In the genomic region with DNA sequence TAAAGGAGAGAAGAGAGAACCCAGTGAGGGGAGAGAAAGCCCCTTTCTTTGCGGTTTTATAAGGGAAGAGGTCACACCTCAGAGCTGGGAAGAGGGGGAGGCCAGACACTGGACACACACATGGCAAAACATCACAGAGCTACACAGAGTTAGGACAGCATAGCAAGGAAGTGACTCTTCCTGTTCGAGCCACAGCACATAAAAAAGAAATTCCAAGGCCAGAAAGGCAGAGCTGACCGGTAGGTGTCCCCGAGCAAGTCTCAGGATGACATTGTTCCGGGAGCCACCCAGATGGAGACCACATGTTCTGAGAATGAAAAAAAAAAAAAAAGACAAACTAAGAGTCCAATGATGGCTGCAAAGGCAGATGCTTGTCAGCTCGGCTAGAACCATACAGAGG, we compare ENCODE assay signal across 20 mouse cellular contexts.
DNase-seq lines count a peak whose midpoint lies in the region; ATAC-seq and TF ChIP-seq lines count a peak whose summit lies in the region.
"Had no signal": no experiment of that assay in that cellular context is flagged by ENCODE, and none has a peak within 500 bp of the region (broad histone marks: within the 10 kb centered on the region; RNA-seq: fewer than 3 reads in every experiment).

No protein-coding gene starts in this region.

- no peaks in the 10 kb centered on the region for H3K27me3 ChIP-seq in heart, embryonic 12.5 days (replicated peaks)
- no peaks in the 10 kb centered on the region for H3K27me3 ChIP-seq in heart, adult 2 months (ENCODE audit: control insufficient read depth, insufficient read depth, low read length)
- no peaks in the 10 kb centered on the region for H3K27me3 ChIP-seq in lung, embryonic 14.5 days (ENCODE audit: insufficient read depth, low read length)
- no peaks in the 10 kb centered on the region for H3K27me3 ChIP-seq in embryonic facial prominence, embryonic 10.5 days (replicated peaks; ENCODE audit: low read depth, poor library complexity, severe bottlenecking)
- H3K27me3 ChIP-seq: hindbrain, embryonic 12.5 days; limb, embryonic 15.5 days; neural tube, embryonic 13.5 days had no signal

- TF ChIP-seq EP300 in heart, adult 2 months (IDR thresholded peaks at IDR 0.05; ENCODE audit: insufficient read depth, low read depth, low read length): no peak

- H3K9ac ChIP-seq in heart, embryonic 12.5 days: no peak overlapping the region
- H3K9ac ChIP-seq in heart, adult 2 months (ENCODE audit: low read depth, low read length): no peak overlapping the region
- H3K9ac ChIP-seq in lung, embryonic 14.5 days: no peak overlapping the region
- H3K9ac ChIP-seq: hindbrain, embryonic 12.5 days; limb, embryonic 15.5 days; liver, embryonic 14.5 days; neural tube, embryonic 13.5 days had no signal

- no peak overlapping the region for H3K4me2 ChIP-seq in heart, embryonic 12.5 days
- no peak overlapping the region for H3K4me2 ChIP-seq in lung, embryonic 14.5 days
- H3K4me2 ChIP-seq: hindbrain, embryonic 12.5 days; limb, embryonic 15.5 days; neural tube, embryonic 13.5 days had no signal

- no peak for TF ChIP-seq POLR2A in heart, adult 2 months (IDR thresholded peaks at IDR 0.05; ENCODE audit: insufficient read depth, low read depth, low read length)
- no peak for TF ChIP-seq POLR2A in lung, adult 2 months (IDR thresholded peaks at IDR 0.05; ENCODE audit: borderline replicate concordance, extremely low read depth, low read depth, low read length)

- ATAC-seq in heart, embryonic 12.5 days (ENCODE audit: insufficient number of reproducible peaks, low FRiP score): peak; percentile 25; the same call in 1 of the 2 replicates
- ATAC-seq in lung, embryonic 14.5 days (ENCODE audit: insufficient read depth): peak; percentile 52; the same call in 1 of the 2 replicates
- no peak for ATAC-seq in erythroid progenitor cell, adult 5-6 weeks (replicated peaks; ENCODE audit: low FRiP score, poor library complexity, severe bottlenecking)
- ATAC-seq in CD4-positive, CD25-positive, alpha-beta regulatory T cell, adult 4 months: no peak
- ATAC-seq: forebrain, embryonic 14.5 days; midbrain, embryonic 16.5 days had no signal

- no peak overlapping the region for H3K27ac ChIP-seq in heart, embryonic 12.5 days (ENCODE audit: poor library complexity, severe bottlenecking)
- H3K27ac ChIP-seq in heart, adult 2 months: no peak overlapping the region
- H3K27ac ChIP-seq in lung, embryonic 14.5 days (ENCODE audit: low read depth): no peak overlapping the region
- no peak overlapping the region; the same call in 1 of the 2 replicates for H3K27ac ChIP-seq in embryonic facial prominence, embryonic 10.5 days (replicated peaks)
- H3K27ac ChIP-seq: hindbrain, embryonic 12.5 days; limb, embryonic 15.5 days; liver, embryonic 14.5 days; neural tube, embryonic 13.5 days had no signal

- intact Hi-C loops in heart, adult 2 months (cut with DNase I): no loop called here

- 57% methylated on average over 6 of the region's 6 CpGs for WGBS in heart, embryonic 12.5 days
- 43% methylated on average over 6 of the region's 6 CpGs for WGBS in heart, adult 2 months
- 46% methylated on average over 6 of the region's 6 CpGs for WGBS in lung, embryonic 14.5 days
- WGBS in lung, adult 2 months: 35% methylated on average over 6 of the region's 6 CpGs
- 41% methylated on average over 6 of the region's 6 CpGs for WGBS in embryonic facial prominence, embryonic 10.5 days

- no peak overlapping the region for H3K4me3 ChIP-seq in heart, embryonic 12.5 days
- H3K4me3 ChIP-seq in heart, adult 2 months: no peak overlapping the region
- H3K4me3 ChIP-seq in lung, embryonic 14.5 days (ENCODE audit: low read depth, low read length): no peak overlapping the region
- no peak overlapping the region for H3K4me3 ChIP-seq in lung, adult 2 months (replicated peaks; ENCODE audit: extremely low read depth, low read depth, low read length)
- H3K4me3 ChIP-seq in embryonic facial prominence, embryonic 10.5 days: no peak overlapping the region
- H3K4me3 ChIP-seq: hindbrain, embryonic 12.5 days; limb, embryonic 15.5 days; myocyte; neural tube, embryonic 13.5 days had no signal

- no peaks in the 10 kb centered on the region for H3K9me3 ChIP-seq in heart, embryonic 12.5 days (replicated peaks)
- H3K9me3 ChIP-seq in lung, embryonic 14.5 days (ENCODE audit: low read depth, low read length): no peaks in the 10 kb centered on the region
- H3K9me3 ChIP-seq in embryonic facial prominence, embryonic 10.5 days: no peaks in the 10 kb centered on the region
- H3K9me3 ChIP-seq: hindbrain, embryonic 12.5 days; limb, embryonic 15.5 days; neural tube, embryonic 13.5 days had no signal

- DNase-seq in heart, adult 2 months: no peak
- peak; percentile 57 for DNase-seq in lung, embryonic 14.5 days
- no peak for DNase-seq in lung, adult 2 months
- peak; percentile 24 for DNase-seq in embryonic facial prominence, embryonic 10.5 days (ENCODE audit: low spot score)
- peak; percentile 15 to 40 for DNase-seq in kidney, postnatal 4 days
- DNase-seq: adrenal gland, adult 8-10 months; B cell, adult 2 months; cerebellum, adult 9-10 months; retina, postnatal 1 day; right cerebral cortex, postnatal 25 days had no signal

- H3K36me3 ChIP-seq in heart, embryonic 12.5 days: peaks cover 4% of the 10 kb centered on the region; the same call in 1 of the 2 replicates
- H3K36me3 ChIP-seq in heart, adult 2 months (ENCODE audit: control insufficient read depth, insufficient read depth, low read length): no peaks in the 10 kb centered on the region
- H3K36me3 ChIP-seq in lung, embryonic 14.5 days (ENCODE audit: insufficient read depth): no peaks in the 10 kb centered on the region
- no peaks in the 10 kb centered on the region for H3K36me3 ChIP-seq in embryonic facial prominence, embryonic 10.5 days (replicated peaks)
- H3K36me3 ChIP-seq: hindbrain, embryonic 12.5 days; limb, embryonic 15.5 days; neural tube, embryonic 13.5 days had no signal

- no peak for TF ChIP-seq CTCF in heart, adult 2 months (IDR thresholded peaks at IDR 0.05)
- 0 out of 2 replicates have a peak, but pooled peaks have one; percentile 20 for TF ChIP-seq CTCF in lung, embryonic 14.5 days (IDR thresholded peaks at IDR 0.05; ENCODE audit: low read depth)
- no peak for TF ChIP-seq CTCF in lung, adult 2 months (IDR thresholded peaks at IDR 0.05; ENCODE audit: insufficient read depth, low read length)

- no peaks in the 10 kb centered on the region; the same call in 1 of the 2 replicates for H3K79me2 ChIP-seq in heart, adult 2 months (replicated peaks; ENCODE audit: control insufficient read depth, insufficient read depth, low read length)

- H3K4me1 ChIP-seq in heart, embryonic 12.5 days (replicated peaks): peaks cover 9% of the 10 kb centered on the region
- H3K4me1 ChIP-seq in heart, adult 2 months (ENCODE audit: control insufficient read depth, insufficient read depth, low read length): no peaks in the 10 kb centered on the region; the same call in 1 of the 2 replicates
- 0 out of 2 replicates have a peak, but pooled peaks cover 2% of the 10 kb centered on the region for H3K4me1 ChIP-seq in lung, embryonic 14.5 days (ENCODE audit: insufficient read depth)
- no peaks in the 10 kb centered on the region for H3K4me1 ChIP-seq in lung, adult 2 months (ENCODE audit: control insufficient read depth, insufficient read depth, low read length)
- H3K4me1 ChIP-seq in embryonic facial prominence, embryonic 10.5 days: peaks cover 14% of the 10 kb centered on the region
- H3K4me1 ChIP-seq: hindbrain, embryonic 12.5 days had no signal

Comparison
In these comparisons a context has a peak if more than half of its experiments do, and no peak if none do; other contexts are left out.
1. DNase-seq: peak in lung, embryonic 14.5 days (single experiment), embryonic facial prominence, embryonic 10.5 days (single experiment) and kidney, postnatal 4 days (2 of 2); none in heart, adult 2 months (0 of 2) and lung, adult 2 months (single experiment).
2. ATAC-seq: peak in heart, embryonic 12.5 days (single experiment) and lung, embryonic 14.5 days (single experiment); none in erythroid progenitor cell, adult 5-6 weeks (single experiment) and CD4-positive, CD25-positive, alpha-beta regulatory T cell, adult 4 months (single experiment).